Mouse (Mus musculus): Measurements from ENCODE around the gene Samd5. TPM values are rescaled to one million over a fixed set of nuclear protein-coding genes. Genes with fewer than 3 reads are reported as not detected.

Gene Samd5
- polyA plus RNA-seq, 1 experiment = 1.5 TPM

DNA sequence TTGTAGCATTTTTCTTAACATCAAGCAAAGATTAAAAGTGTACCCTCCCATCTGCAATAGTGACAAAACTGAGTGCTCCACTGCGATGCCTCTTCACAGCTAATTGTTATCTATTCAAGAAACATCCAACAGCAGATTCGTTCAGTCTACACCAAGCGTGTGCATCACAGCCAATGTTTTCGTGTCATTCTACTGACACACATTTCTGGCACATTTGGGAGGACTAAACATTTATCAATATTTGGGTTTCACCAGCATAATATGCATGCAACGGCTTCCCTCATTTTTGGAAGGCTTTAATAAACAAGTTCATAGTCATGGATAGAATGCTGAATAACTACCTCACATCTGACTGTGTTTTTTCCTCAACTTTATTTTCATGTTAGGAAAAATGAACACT is 95.6 kb downstream of the Samd5 start:
- Histone ChIP-seq H3K27ac (ENCODE audit: insufficient read depth, low read depth, low read length) (no peak overlapping the region), H3K27me3 (ENCODE audit: control insufficient read depth, insufficient read depth, low read length) (no peaks in the 10 kb centered on the region), H3K36me3 (ENCODE audit: control insufficient read depth, insufficient read depth, low read length) (no peaks in the 10 kb centered on the region), H3K4me3 (ENCODE audit: low read depth, low read length) (no peak overlapping the region), H3K4me1 (ENCODE audit: control insufficient read depth, insufficient read depth, insufficient read length, low read length) (no peaks in the 10 kb centered on the region)
- TF ChIP-seq POLR2A (IDR thresholded peaks at IDR 0.05; ENCODE audit: low read depth, low read length) (no peak), CTCF (IDR thresholded peaks at IDR 0.05; ENCODE audit: extremely low read depth, insufficient read length, insufficient replicate concordance, low read depth, low read length) (no peak)
- WGBS = 83% methylated on average over 5 of the region's 5 CpGs

GRCm38 (mm10) chr10:9575605-9576004 is 99.4 kb downstream of the Samd5 start:
- Histone ChIP-seq H3K4me1 (ENCODE audit: control insufficient read depth, insufficient read depth, insufficient read length, low read length) (no peaks in the 10 kb centered on the region), H3K27ac (ENCODE audit: insufficient read depth, low read depth, low read length) (no peak overlapping the region), H3K36me3 (ENCODE audit: control insufficient read depth, insufficient read depth, low read length) (no peaks in the 10 kb centered on the region), H3K27me3 (ENCODE audit: control insufficient read depth, insufficient read depth, low read length) (no peaks in the 10 kb centered on the region), H3K4me3 (ENCODE audit: low read depth, low read length) (no peak overlapping the region)
- WGBS = 33% methylated on average over 4 of the region's 4 CpGs
- TF ChIP-seq POLR2A (IDR thresholded peaks at IDR 0.05; ENCODE audit: low read depth, low read length) (no peak), CTCF (IDR thresholded peaks at IDR 0.05; ENCODE audit: extremely low read depth, insufficient read length, insufficient replicate concordance, low read depth, low read length) (peak; percentile 80; the same call in 1 of the 2 replicates)

GRCm38 (mm10) chr10:9574135-9574534 is 100.9 kb downstream of the Samd5 start:
- TF ChIP-seq POLR2A (IDR thresholded peaks at IDR 0.05; ENCODE audit: low read depth, low read length) (no peak), CTCF (IDR thresholded peaks at IDR 0.05; ENCODE audit: extremely low read depth, insufficient read length, insufficient replicate concordance, low read depth, low read length) (no peak)
- Histone ChIP-seq H3K27ac (ENCODE audit: insufficient read depth, low read depth, low read length) (no peak overlapping the region), H3K27me3 (ENCODE audit: control insufficient read depth, insufficient read depth, low read length) (no peaks in the 10 kb centered on the region), H3K36me3 (ENCODE audit: control insufficient read depth, insufficient read depth, low read length) (no peaks in the 10 kb centered on the region), H3K4me1 (ENCODE audit: control insufficient read depth, insufficient read depth, insufficient read length, low read length) (no peaks in the 10 kb centered on the region), H3K4me3 (ENCODE audit: low read depth, low read length) (no peak overlapping the region)
- WGBS = 78% methylated on average over 4 of the region's 4 CpGs

Other genes starting within 250 kb of the Samd5 start
- gene Stxbp5, start 225.9 kb upstream of the Samd5 start, polyA plus RNA-seq (2012; rRNA removed) = 7.4 and 21.3 TPM in 2 replicates

Data from small intestine, adult 2 months (tissue).